Mouse (Mus musculus): ENCODE measurements around the gene Fmo2.

GRCm38 (mm10) chr1:162932386-162932785 is 33.9 kb upstream of the Fmo2 start:
- no peak for TF ChIP-seq TAL1 (IDR thresholded peaks at IDR 0.05; ENCODE audit: low read length)
- TF ChIP-seq GATA1 (IDR thresholded peaks at IDR 0.05; ENCODE audit: low read length), result no peak
